Mouse (Mus musculus) cerebellum, adult 2 months (tissue): Measurements from ENCODE around the gene Gm49630.
"Not testable (repeated sequence)": the region's sequence is repeated elsewhere in the genome, so short reads cannot be mapped to it uniquely, and the experiment has no call there.

ENCODE experiments used
- CTCF ChIP-seq: fragments of 200-500 bp; IDR thresholded peaks from 2 replicates; pipeline ENCODE4 v1.5.1; 2011; ENCODE audit warnings: low read depth, mild to moderate bottlenecking, control low read depth, low read length, moderate library complexity, borderline replicate concordance; ENCODE audit not compliant: insufficient read depth
- POLR2A ChIP-seq: fragments of 200-500 bp; IDR thresholded peaks from 2 replicates; pipeline ENCODE4 v1.6.1; 2011; ENCODE audit warnings: low read length, control low read depth, borderline replicate concordance; ENCODE audit not compliant: insufficient read depth

- not testable (repeated sequence) for TF ChIP-seq POLR2A, CTCF
Measured at GRCm38 (mm10) chr17:7319789-7320188, 52.0 kb downstream of the Gm49630 start.
